Mouse (Mus musculus) forebrain, embryonic 10.5 days (tissue): ENCODE measurements around the gene Capn1. TPM values are rescaled to one million over a fixed set of nuclear protein-coding genes. Genes with fewer than 3 reads are reported as not detected.

Source experiments
- DNase-seq: peaks from one replicate; pipeline ENCODE4 v3.0.0-alpha.2; 2017; ENCODE audit warnings: low spot score; ENCODE audit errors: extremely low spot score
- H3K27ac ChIP-seq: fragments of 300-500 bp; sonication (generic); 2 replicates; pipeline ENCODE4 v1.5.1; 2016; ENCODE audit warnings: mild to moderate bottlenecking
- H3K27me3 ChIP-seq: fragments of 300-500 bp; sonication (generic); 2 replicates; pipeline ENCODE4 v1.6.1; 2016; ENCODE audit warnings: mild to moderate bottlenecking; ENCODE audit not compliant: poor library complexity, severe bottlenecking
- H3K36me3 ChIP-seq: fragments of 300-500 bp; sonication (generic); replicated peaks from 2 replicates; pipeline ENCODE4 v1.6.1; 2016; ENCODE audit warnings: mild to moderate bottlenecking, moderate library complexity
- H3K4me1 ChIP-seq: fragments of 300-500 bp; sonication (generic); 2 replicates; pipeline ENCODE4 v1.6.1; 2016
- H3K4me3 ChIP-seq: fragments of 300-500 bp; sonication (generic); 2 replicates; pipeline ENCODE4 v1.5.1; 2016; ENCODE audit warnings: mild to moderate bottlenecking, moderate library complexity
- H3K9me3 ChIP-seq: fragments of 300-500 bp; sonication (generic); 2 replicates; pipeline ENCODE4 v1.6.1; 2016; ENCODE audit warnings: mild to moderate bottlenecking, moderate library complexity
- WGBS: fragments of 180-500 bp; shearing (Covaris S2); methylation state at CpG from one replicate; pipeline ENCODE4 v1.1.7; 2016; 5-methylcytosine and 5-hydroxymethylcytosine counted together
- polyA plus RNA-seq: library from polyadenylated mRNA; unstranded; fragments of >200 nt; fragmentation: Nextera tagmentation; extraction: Ambion mirVana; gene quantifications from 2 replicates; pipeline ENCODE4 v1.2.1, GENCODE M21; 2016

Capn1 gene
- polyA plus RNA-seq, 1 experiment from 2014 or later: 3.0 TPM

GRCm38 (mm10) chr19:5977717-5978116 is 38.0 kb downstream of the Capn1 start:
- no peak for DNase-seq
- Histone ChIP-seq H3K27me3 (no peaks in the 10 kb centered on the region), H3K4me1 (no peaks in the 10 kb centered on the region), H3K36me3 (no peaks in the 10 kb centered on the region), H3K4me3 (no peak overlapping the region), H3K27ac (peak overlapping the region; percentile 16; the same call in 1 of the 2 replicates), H3K9me3 (no peaks in the 10 kb centered on the region)
- 78% methylated on average over 3 of the region's 3 CpGs for WGBS

- Histone ChIP-seq H3K36me3 (no peaks in the 10 kb centered on the region), H3K27me3 (no peaks in the 10 kb centered on the region), H3K4me3 (no peak overlapping the region), H3K4me1 (no peaks in the 10 kb centered on the region), H3K9me3 (no peaks in the 10 kb centered on the region), H3K27ac (no peak overlapping the region)
- no peak for DNase-seq
- 86% methylated on average over 4 of the region's 4 CpGs for WGBS
Observed at GRCm38 (mm10) chr19:5975676-5976075, 40.0 kb downstream of the Capn1 start.

- H3K27me3 ChIP-seq: no peaks in the 10 kb centered on the region
- no peak overlapping the region for H3K27ac ChIP-seq
- 80% methylated on average over 4 of the region's 4 CpGs for WGBS
- H3K9me3 ChIP-seq: no peaks in the 10 kb centered on the region
- H3K36me3 ChIP-seq: no peaks in the 10 kb centered on the region
- no peaks in the 10 kb centered on the region for H3K4me1 ChIP-seq
- no peak overlapping the region for H3K4me3 ChIP-seq
- no peak for DNase-seq
Observed at GRCm38 (mm10) chr19:5975112-5975511, 40.6 kb downstream of the Capn1 start.

- Histone ChIP-seq H3K4me1 (peaks cover 22% of the 10 kb centered on the region), H3K4me3 (no peak overlapping the region), H3K36me3 (no peaks in the 10 kb centered on the region), H3K27ac (no peak overlapping the region), H3K9me3 (no peaks in the 10 kb centered on the region), H3K27me3 (no peaks in the 10 kb centered on the region)
- 91% methylated on average over 10 of the region's 10 CpGs for WGBS
- DNase-seq: no peak
Observed at GRCm38 (mm10) chr19:5967664-5968063, 48.0 kb downstream of the Capn1 start.

GRCm38 (mm10) chr19:5966786-5967185 is 48.9 kb downstream of the Capn1 start:
- no peaks in the 10 kb centered on the region for H3K27me3 ChIP-seq
- no peak overlapping the region for H3K27ac ChIP-seq
- H3K4me3 ChIP-seq: no peak overlapping the region
- no peaks in the 10 kb centered on the region for H3K9me3 ChIP-seq
- 73% methylated on average over 6 of the region's 6 CpGs for WGBS
- no peak for DNase-seq
- H3K36me3 ChIP-seq: peaks cover 5% of the 10 kb centered on the region; the same call in 1 of the 2 replicates
- peaks cover 29% of the 10 kb centered on the region for H3K4me1 ChIP-seq

- no peak overlapping the region for H3K27ac ChIP-seq
- 88% methylated on average over 2 of the region's 2 CpGs for WGBS
- H3K36me3 ChIP-seq: peaks cover 14% of the 10 kb centered on the region
- no peaks in the 10 kb centered on the region for H3K27me3 ChIP-seq
- H3K4me1 ChIP-seq: peaks cover 37% of the 10 kb centered on the region
- no peak for DNase-seq
- no peak overlapping the region for H3K4me3 ChIP-seq
- no peaks in the 10 kb centered on the region for H3K9me3 ChIP-seq
Observed at GRCm38 (mm10) chr19:5965910-5966309, 49.8 kb downstream of the Capn1 start.

- H3K4me3 ChIP-seq: peak overlapping the region; percentile 82; the same call in 1 of the 2 replicates
- WGBS: 13% methylated on average over 4 of the region's 4 CpGs
Observed at GRCm38 (mm10) chr19:5965280-5965679, 50.4 kb downstream of the Capn1 start.

GRCm38 (mm10) chr19:5964804-5965203 is 50.9 kb downstream of the Capn1 start:
- WGBS: 79% methylated on average over 2 of the region's 2 CpGs
- H3K4me3 ChIP-seq: peak overlapping the region; percentile 82
- no peaks in the 10 kb centered on the region for H3K9me3 ChIP-seq
- peaks cover 25% of the 10 kb centered on the region for H3K36me3 ChIP-seq
- no peak for DNase-seq
- peaks cover 37% of the 10 kb centered on the region for H3K4me1 ChIP-seq
- no peaks in the 10 kb centered on the region for H3K27me3 ChIP-seq
- H3K27ac ChIP-seq: peak overlapping the region; percentile 92; the same call in 1 of the 2 replicates

More at GRCm38 (mm10) chr19:5965280-5965679, 50.4 kb downstream of the Capn1 start:
- H3K27me3 ChIP-seq: no peaks in the 10 kb centered on the region
- H3K27ac ChIP-seq: 0 out of 2 replicates have a peak overlapping the region, but pooled peaks have one; percentile 92
- H3K4me1 ChIP-seq: peaks cover 37% of the 10 kb centered on the region
- peaks cover 20% of the 10 kb centered on the region for H3K36me3 ChIP-seq
- peak; percentile 74 for DNase-seq
- no peaks in the 10 kb centered on the region for H3K9me3 ChIP-seq

- H3K9me3 ChIP-seq: no peaks in the 10 kb centered on the region
- peaks cover 37% of the 10 kb centered on the region for H3K4me1 ChIP-seq
- H3K4me3 ChIP-seq: peak within 1 kb of the TSS; percentile 82
- peak; percentile 88 for DNase-seq
- peak within 1 kb of the TSS; percentile 92 for H3K27ac ChIP-seq
- H3K36me3 ChIP-seq: peaks cover 33% of the 10 kb centered on the region
- under 1% methylated on average over 50 of the region's 50 CpGs for WGBS
- H3K27me3 ChIP-seq: no peaks in the 10 kb centered on the region
Observed at GRCm38 (mm10) chr19:5963883-5964562, 51.7 kb downstream of the Capn1 start, which contains the start of gene Pola2. Gene Pola2 (minus strand): TSS chr19:5964202.

GRCm38 (mm10) chr19:5962651-5963050 is 53.0 kb downstream of the Capn1 start:
- no peak overlapping the region for H3K27ac ChIP-seq

GRCm38 (mm10) chr19:5957371-5957770 is 58.3 kb downstream of the Capn1 start:
- H3K27me3 ChIP-seq: no peaks in the 10 kb centered on the region
- DNase-seq: no peak
- no peak overlapping the region for H3K4me3 ChIP-seq
- peaks cover 16% of the 10 kb centered on the region for H3K4me1 ChIP-seq
- H3K27ac ChIP-seq: no peak overlapping the region
- H3K36me3 ChIP-seq: peaks cover 97% of the 10 kb centered on the region
- H3K9me3 ChIP-seq: no peaks in the 10 kb centered on the region
- 93% methylated on average over 5 of the region's 5 CpGs for WGBS

More at GRCm38 (mm10) chr19:5962651-5963050, 53.0 kb downstream of the Capn1 start:
- Histone ChIP-seq H3K36me3 (peaks cover 46% of the 10 kb centered on the region), H3K4me1 (peaks cover 37% of the 10 kb centered on the region), H3K9me3 (no peaks in the 10 kb centered on the region), H3K4me3 (peak overlapping the region; percentile 82), H3K27me3 (no peaks in the 10 kb centered on the region)
- DNase-seq: no peak
- WGBS: 41% methylated on average over 1 of the region's 1 CpGs

GRCm38 (mm10) chr19:5956685-5957084 is 59.0 kb downstream of the Capn1 start:
- peaks cover 11% of the 10 kb centered on the region for H3K4me1 ChIP-seq
- no peaks in the 10 kb centered on the region for H3K9me3 ChIP-seq
- peak; percentile 68 for DNase-seq
- WGBS: 33% methylated on average over 3 of the region's 3 CpGs
- H3K27me3 ChIP-seq: no peaks in the 10 kb centered on the region
- peaks cover 99% of the 10 kb centered on the region for H3K36me3 ChIP-seq
- H3K27ac ChIP-seq: no peak overlapping the region
- no peak overlapping the region for H3K4me3 ChIP-seq
